Mouse (Mus musculus) liver, embryonic 12.5 days (tissue): ENCODE measurements around the gene Zfhx3. TPM values are rescaled to one million over a fixed set of nuclear protein-coding genes. Genes with fewer than 3 reads are reported as not detected.

Source experiments
- ATAC-seq: fragments of 200-750 bp; cut with Nextera tagmentation; 2 replicates; pipeline ENCODE4 v1.8.0; 2017; ENCODE audit warnings: moderate number of reproducible peaks, mild to moderate bottlenecking, moderate library complexity
- H3K27ac ChIP-seq: fragments of 300-500 bp; sonication (generic); 2 replicates; pipeline ENCODE4 v1.5.1; 2016; ENCODE audit warnings: mild to moderate bottlenecking
- H3K27me3 ChIP-seq: fragments of 300-500 bp; sonication (generic); replicated peaks from 2 replicates; pipeline ENCODE4 v1.6.1; 2016; ENCODE audit warnings: mild to moderate bottlenecking, moderate library complexity
- H3K36me3 ChIP-seq: fragments of 300-500 bp; sonication (generic); 2 replicates; pipeline ENCODE4 v1.6.1; 2016; ENCODE audit warnings: mild to moderate bottlenecking, moderate library complexity
- H3K4me1 ChIP-seq: fragments of 300-500 bp; sonication (generic); 2 replicates; pipeline ENCODE4 v1.6.1; 2016
- H3K4me2 ChIP-seq: fragments of 300-500 bp; sonication (generic); 2 replicates; pipeline ENCODE4 v1.6.1; 2016; ENCODE audit warnings: mild to moderate bottlenecking, moderate library complexity
- H3K4me3 ChIP-seq: fragments of 300-500 bp; sonication (generic); 2 replicates; pipeline ENCODE4 v1.5.1; 2016; ENCODE audit warnings: mild to moderate bottlenecking, moderate library complexity
- H3K9ac ChIP-seq: fragments of 300-500 bp; sonication (generic); 2 replicates; pipeline ENCODE4 v1.6.1; 2016; ENCODE audit warnings: mild to moderate bottlenecking, moderate library complexity
- H3K9me3 ChIP-seq: fragments of 300-500 bp; sonication (generic); replicated peaks from 2 replicates; pipeline ENCODE4 v1.6.1; 2016; ENCODE audit warnings: mild to moderate bottlenecking, moderate library complexity
- WGBS: fragments of 180-500 bp; shearing (Covaris S2); methylation state at CpG from one replicate; pipeline ENCODE4 v1.1.7; 2016; ENCODE audit not compliant: insufficient replicate concordance; 5-methylcytosine and 5-hydroxymethylcytosine counted together
- polyA plus RNA-seq: library from polyadenylated mRNA; unstranded; fragments of >200 nt; fragmentation: Nextera tagmentation; extraction: Ambion mirVana; gene quantifications from 2 replicates; pipeline ENCODE4 v1.2.1, GENCODE M21; 2016

Zfhx3 gene
- polyA plus RNA-seq, 1 experiment from 2014 or later = 2.4 TPM

DNA sequence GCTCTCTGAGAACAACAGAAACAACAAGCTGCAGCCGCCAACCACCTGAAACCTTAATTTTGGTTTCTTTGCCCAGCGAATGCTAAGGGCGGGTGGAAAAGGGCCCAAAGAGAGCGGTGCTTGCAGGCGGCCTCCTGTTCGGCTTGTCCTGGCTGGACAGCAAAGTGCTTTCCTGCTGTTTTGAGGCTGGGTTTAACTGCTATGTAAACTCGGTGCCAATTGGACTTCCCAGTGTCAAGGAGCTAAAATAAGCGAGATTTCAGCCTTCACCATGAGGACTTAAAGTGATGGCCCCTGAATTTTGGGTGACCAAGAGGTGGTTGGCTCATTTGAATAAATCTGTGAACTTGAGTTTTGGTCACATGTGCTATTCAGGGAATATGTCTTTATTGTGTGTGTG is 775.1 kb downstream of the Zfhx3 start:
- Histone ChIP-seq H3K4me3 (no peak overlapping the region), H3K9me3 (no peaks in the 10 kb centered on the region), H3K27ac (no peak overlapping the region), H3K4me1 (peaks cover 73% of the 10 kb centered on the region), H3K9ac (no peak overlapping the region), H3K4me2 (no peak overlapping the region), H3K27me3 (peaks cover 77% of the 10 kb centered on the region), H3K36me3 (no peaks in the 10 kb centered on the region)
- 67% methylated on average over 8 of the region's 8 CpGs for WGBS
- no peak for ATAC-seq

DNA sequence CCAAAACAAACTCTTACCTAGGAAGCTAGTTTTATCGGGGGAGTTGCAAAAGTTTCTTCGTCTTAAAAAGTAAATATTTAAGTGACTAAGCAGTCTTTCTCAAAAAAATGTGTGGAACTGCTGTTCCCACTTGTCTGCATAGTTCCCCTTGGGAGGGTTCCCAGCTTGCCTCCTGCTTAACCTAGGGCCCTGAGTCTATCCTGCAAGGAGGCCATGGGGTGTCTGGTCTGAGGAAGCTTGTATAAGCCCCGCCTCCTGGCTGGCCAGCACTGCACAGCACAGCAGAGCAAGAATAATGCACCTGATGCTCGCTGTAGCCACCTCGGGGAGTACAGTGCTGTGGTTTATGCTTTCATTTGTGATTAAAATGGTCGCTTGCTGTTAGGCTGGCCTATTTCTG is 775.6 kb downstream of the Zfhx3 start:
- Histone ChIP-seq H3K36me3 (no peaks in the 10 kb centered on the region), H3K27ac (no peak overlapping the region), H3K4me3 (no peak overlapping the region), H3K9me3 (no peaks in the 10 kb centered on the region), H3K9ac (no peak overlapping the region), H3K4me2 (0 out of 2 replicates have a peak overlapping the region, but pooled peaks have one; percentile 12), H3K4me1 (peaks cover 75% of the 10 kb centered on the region), H3K27me3 (peaks cover 72% of the 10 kb centered on the region)
- 47% methylated on average over 6 of the region's 6 CpGs for WGBS
- no peak for ATAC-seq

DNA sequence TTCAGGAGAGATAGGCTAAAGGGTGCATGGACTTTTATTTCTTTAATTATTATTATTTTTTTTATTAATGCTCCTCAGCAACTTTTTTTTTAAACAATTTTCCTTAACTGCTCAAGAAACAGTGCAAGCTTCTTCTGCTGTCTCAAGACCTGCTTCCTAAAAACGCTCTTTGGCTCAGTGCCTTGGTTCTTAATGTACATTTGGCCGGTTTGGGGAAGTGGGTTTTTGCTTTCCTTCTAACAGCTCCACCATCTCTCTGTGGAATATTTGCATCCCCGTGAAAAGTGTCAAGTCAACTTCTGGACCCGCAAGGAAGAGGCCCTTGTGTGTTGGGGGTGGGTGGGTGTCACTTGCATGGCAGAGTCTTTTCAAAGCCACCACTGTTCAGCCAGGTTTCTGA is 778.4 kb downstream of the Zfhx3 start:
- Histone ChIP-seq H3K27me3 (peaks cover 44% of the 10 kb centered on the region), H3K36me3 (no peaks in the 10 kb centered on the region), H3K4me3 (no peak overlapping the region), H3K4me2 (no peak overlapping the region), H3K9me3 (no peaks in the 10 kb centered on the region), H3K4me1 (peaks cover 76% of the 10 kb centered on the region), H3K27ac (no peak overlapping the region), H3K9ac (no peak overlapping the region)
- ATAC-seq = no peak
- WGBS = 21% methylated on average over 4 of the region's 4 CpGs

DNA sequence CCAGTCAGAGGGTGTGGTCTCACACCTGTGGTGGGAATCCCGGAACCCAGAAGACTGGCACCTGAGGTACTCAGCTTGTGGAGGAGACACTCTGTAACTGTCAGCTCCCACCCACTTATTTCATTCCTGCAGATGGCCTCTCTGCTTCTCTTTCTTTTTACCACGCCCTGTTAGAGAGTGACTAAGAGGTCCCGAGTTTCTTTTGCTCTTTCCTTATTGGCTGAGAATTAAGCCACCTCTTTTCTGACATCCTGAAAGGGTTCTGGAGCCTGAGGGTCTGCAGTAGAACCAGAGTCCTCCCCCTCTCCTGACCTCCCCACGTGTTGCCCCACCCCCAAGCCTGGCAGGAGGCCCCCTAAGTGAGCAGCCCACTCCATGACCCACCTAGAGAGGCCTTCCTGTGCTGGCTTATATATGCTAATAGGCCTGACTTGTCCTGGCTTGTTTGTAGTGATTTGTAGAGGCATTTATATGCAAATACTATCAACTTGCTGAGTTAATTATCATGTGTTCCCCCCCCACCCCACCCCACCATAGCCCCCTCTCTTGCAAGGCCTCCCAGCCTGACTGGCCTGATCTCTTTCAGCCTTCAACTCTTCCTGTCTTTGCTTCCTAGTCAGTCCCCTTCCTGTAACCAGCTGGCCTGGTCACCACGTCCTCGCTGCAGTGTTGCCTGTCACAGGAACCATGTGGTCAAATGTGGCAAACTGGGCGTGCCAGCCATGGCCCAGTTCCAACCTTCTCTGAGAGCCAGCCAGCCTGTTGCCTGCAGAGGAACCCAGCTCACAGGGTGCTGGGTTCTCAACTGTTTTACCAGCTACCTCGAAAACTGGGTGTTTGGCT is 780.4 kb downstream of the Zfhx3 start:
- H3K4me2 ChIP-seq = no peak overlapping the region
- H3K9ac ChIP-seq = no peak overlapping the region
- H3K27me3 ChIP-seq = peaks cover 24% of the 10 kb centered on the region
- no peaks in the 10 kb centered on the region for H3K9me3 ChIP-seq
- 22% methylated on average over 8 of the region's 8 CpGs for WGBS
- H3K4me3 ChIP-seq = no peak overlapping the region
- peaks cover 68% of the 10 kb centered on the region for H3K4me1 ChIP-seq
- no peak for ATAC-seq
- H3K36me3 ChIP-seq = no peaks in the 10 kb centered on the region
- H3K27ac ChIP-seq = no peak overlapping the region

GRCm38 (mm10) chr8:108723636-108724035 is 781.2 kb downstream of the Zfhx3 start:
- Histone ChIP-seq H3K27me3 (peaks cover 16% of the 10 kb centered on the region), H3K4me2 (no peak overlapping the region), H3K27ac (no peak overlapping the region), H3K36me3 (no peaks in the 10 kb centered on the region), H3K9ac (no peak overlapping the region), H3K9me3 (no peaks in the 10 kb centered on the region), H3K4me3 (no peak overlapping the region), H3K4me1 (peaks cover 65% of the 10 kb centered on the region)
- ATAC-seq = no peak
- 64% methylated on average over 11 of the region's 11 CpGs for WGBS

- no peak overlapping the region; the same call in 1 of the 2 replicates for H3K27ac ChIP-seq
- H3K4me1 ChIP-seq = peaks cover 74% of the 10 kb centered on the region
- H3K9ac ChIP-seq = no peak overlapping the region
- no peaks in the 10 kb centered on the region for H3K36me3 ChIP-seq
- H3K27me3 ChIP-seq = peaks cover 6% of the 10 kb centered on the region
- 12% methylated on average over 11 of the region's 11 CpGs for WGBS
- peak; percentile 81 for ATAC-seq
- no peak overlapping the region for H3K4me3 ChIP-seq
- H3K9me3 ChIP-seq = no peaks in the 10 kb centered on the region
- H3K4me2 ChIP-seq = no peak overlapping the region; the same call in 1 of the 2 replicates
These were observed 782.5 kb downstream of the Zfhx3 start for GRCm38 (mm10) chr8:108724818-108725506.

- no peak for ATAC-seq
- Histone ChIP-seq H3K9me3 (no peaks in the 10 kb centered on the region), H3K9ac (no peak overlapping the region), H3K4me1 (peaks cover 74% of the 10 kb centered on the region), H3K27ac (no peak overlapping the region), H3K4me3 (no peak overlapping the region), H3K27me3 (no peaks in the 10 kb centered on the region; the same call in 1 of the 2 replicates), H3K36me3 (no peaks in the 10 kb centered on the region), H3K4me2 (no peak overlapping the region)
- 77% methylated on average over 10 of the region's 10 CpGs for WGBS
These were observed 783.2 kb downstream of the Zfhx3 start for GRCm38 (mm10) chr8:108725631-108726030.

DNA sequence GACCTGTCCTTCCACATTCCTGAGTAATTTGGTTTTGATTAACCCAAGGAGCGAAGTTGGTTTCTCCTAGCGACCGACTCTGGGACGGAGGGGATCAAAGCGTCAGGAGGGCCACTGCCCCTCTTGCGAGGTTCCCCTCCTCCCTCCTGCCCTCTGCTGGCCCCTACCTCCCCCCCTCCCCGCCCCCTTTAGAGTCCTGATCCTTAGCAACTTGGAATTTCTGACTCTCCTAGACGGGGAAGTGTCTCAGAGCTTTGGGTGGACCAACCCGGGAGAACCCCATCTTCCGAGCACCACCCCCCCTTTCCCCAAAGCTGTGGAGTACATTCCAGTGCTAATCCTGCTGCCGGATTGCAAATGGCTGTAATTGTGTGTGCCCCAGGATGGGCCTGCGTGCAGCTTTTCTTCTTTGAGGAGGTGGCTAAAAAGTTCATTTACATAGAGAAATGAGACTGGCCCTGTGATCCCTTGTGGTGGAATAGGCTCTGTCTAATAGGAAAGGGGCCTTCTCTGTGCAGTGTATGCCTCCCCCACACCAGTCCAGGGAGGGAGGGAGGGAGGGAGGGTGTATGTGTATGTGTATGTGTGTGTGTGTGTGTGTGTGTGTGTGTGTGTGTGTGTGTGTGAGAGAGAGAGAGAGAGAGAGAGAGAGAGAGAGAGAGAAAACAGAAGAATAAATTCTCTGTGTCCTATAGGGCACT is 784.2 kb downstream of the Zfhx3 start:
- H3K9ac ChIP-seq = no peak overlapping the region
- H3K36me3 ChIP-seq = no peaks in the 10 kb centered on the region
- H3K9me3 ChIP-seq = no peaks in the 10 kb centered on the region
- H3K27ac ChIP-seq = no peak overlapping the region
- H3K4me1 ChIP-seq = peaks cover 82% of the 10 kb centered on the region
- WGBS = 40% methylated on average over 12 of the region's 12 CpGs
- H3K4me3 ChIP-seq = no peak overlapping the region
- H3K4me2 ChIP-seq = no peak overlapping the region
- H3K27me3 ChIP-seq = no peaks in the 10 kb centered on the region
- no peak for ATAC-seq

DNA sequence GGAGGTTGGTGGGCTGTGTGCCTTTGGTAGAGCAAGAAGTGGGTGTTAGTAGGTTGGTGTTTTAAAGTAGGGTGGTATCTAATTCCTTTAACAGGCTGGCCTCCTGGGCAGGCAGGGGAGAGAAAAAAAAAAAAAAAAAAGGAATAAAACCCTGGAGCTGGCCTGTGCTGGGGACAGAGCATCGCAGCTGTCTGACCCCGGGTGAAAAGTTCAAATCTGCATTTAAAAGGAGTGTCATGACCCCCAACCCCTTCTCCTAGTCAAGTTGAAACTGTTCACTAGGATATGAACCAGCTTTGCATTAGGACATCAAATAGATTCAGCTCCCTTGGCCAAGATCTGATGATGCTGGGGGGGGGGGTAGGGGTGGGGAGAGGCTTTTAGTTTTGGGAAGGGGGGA is 786.7 kb downstream of the Zfhx3 start:
- ATAC-seq = no peak
- Histone ChIP-seq H3K4me3 (no peak overlapping the region), H3K27ac (no peak overlapping the region), H3K36me3 (no peaks in the 10 kb centered on the region), H3K9ac (no peak overlapping the region), H3K4me1 (peaks cover 67% of the 10 kb centered on the region), H3K9me3 (no peaks in the 10 kb centered on the region), H3K4me2 (no peak overlapping the region), H3K27me3 (no peaks in the 10 kb centered on the region)
- WGBS = 38% methylated on average over 2 of the region's 2 CpGs

- Histone ChIP-seq H3K4me3 (no peak overlapping the region), H3K36me3 (no peaks in the 10 kb centered on the region), H3K9ac (no peak overlapping the region), H3K27ac (no peak overlapping the region), H3K4me2 (peak overlapping the region; percentile 10; the same call in 1 of the 2 replicates), H3K9me3 (no peaks in the 10 kb centered on the region), H3K4me1 (peaks cover 67% of the 10 kb centered on the region), H3K27me3 (no peaks in the 10 kb centered on the region)
- ATAC-seq = no peak
- 26% methylated on average over 12 of the region's 12 CpGs for WGBS
These were observed 787.4 kb downstream of the Zfhx3 start for GRCm38 (mm10) chr8:108729667-108730329.

GRCm38 (mm10) chr8:108730907-108731440 is 788.5 kb downstream of the Zfhx3 start:
- Histone ChIP-seq H3K27ac (no peak overlapping the region), H3K9ac (no peak overlapping the region), H3K9me3 (no peaks in the 10 kb centered on the region), H3K4me3 (no peak overlapping the region), H3K27me3 (no peaks in the 10 kb centered on the region), H3K36me3 (no peaks in the 10 kb centered on the region), H3K4me1 (peaks cover 58% of the 10 kb centered on the region), H3K4me2 (no peak overlapping the region)
- WGBS = 50% methylated on average over 9 of the region's 9 CpGs
- ATAC-seq = no peak
